Mouse (Mus musculus) thymus, adult 2 months (tissue): ENCODE measurements around the gene BC049715.

ENCODE experiments used
- CTCF ChIP-seq: fragments of 200-500 bp; IDR thresholded peaks from 2 replicates; pipeline ENCODE4 v1.5.1; 2012; ENCODE audit warnings: mild to moderate bottlenecking, control low read depth, low read length, moderate library complexity, borderline replicate concordance; ENCODE audit not compliant: control insufficient read depth, poor library complexity, insufficient read depth; ENCODE audit errors: extremely low read depth
- POLR2A ChIP-seq: fragments of 200-500 bp; IDR thresholded peaks from 2 replicates; pipeline ENCODE4 v1.6.1; 2012; ENCODE audit warnings: mild to moderate bottlenecking, low read length, control low read depth, moderate library complexity; ENCODE audit not compliant: control insufficient read depth, poor library complexity, insufficient read depth; ENCODE audit errors: extremely low read depth

DNA sequence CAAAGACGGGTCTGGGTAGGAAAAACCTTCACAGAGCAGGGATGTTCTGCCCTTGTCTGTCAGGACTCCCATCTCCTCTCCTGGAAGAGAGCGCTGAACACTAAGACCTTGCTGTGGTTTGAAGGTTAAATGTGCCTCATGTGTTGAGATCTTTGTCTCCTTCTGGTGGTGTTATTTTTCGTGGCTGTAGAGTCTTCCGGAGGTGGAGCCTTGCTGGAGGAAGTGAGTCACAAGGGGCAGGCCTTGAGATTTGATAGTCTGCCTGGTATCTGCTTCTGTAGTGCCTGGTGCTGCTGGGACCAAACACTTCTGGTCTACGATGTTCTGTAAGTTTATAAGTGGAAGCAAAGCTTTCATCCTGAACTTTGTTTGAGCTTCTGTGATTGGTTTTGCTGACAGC is 21.5 kb downstream of the BC049715 start:
- no peak for TF ChIP-seq CTCF
- TF ChIP-seq POLR2A: no peak
